Mouse (Mus musculus): ENCODE measurements around the gene Calr3. TPM values are rescaled to one million over a fixed set of nuclear protein-coding genes. Genes with fewer than 3 reads are reported as not detected.

Gene Calr3
- total RNA-seq, 4 experiments from 2014 or later = 0.83 to 1.2 (median 1.2) TPM; not detected in 1

Small RNA genes within 50 kb of the gene (microRNA-seq; reads per million reads assigned to microRNA genes)
- 2.2 to 4.5 reads per million in 2 experiments for gene Mir7068

Other genes with a start within 250 kb of the Calr3 start
- under 1 TPM in 1 of 4 experiments, not detected in 3; 0.14 TPM for gene Cib3, start 231.0 kb downstream of the Calr3 start, total RNA-seq (2022)
- not detected for gene Gm11034, start 230.2 kb downstream of the Calr3 start, total RNA-seq (2022)
- gene Fam32a, start 224.1 kb downstream of the Calr3 start, total RNA-seq (2022) = 10 to 100 TPM; 53.1 to 64.6 (median 56.2) TPM
- gene Ap1m1, start 203.9 kb downstream of the Calr3 start, total RNA-seq (2022) = 10 to 100 TPM; 86.8 to 93.2 (median 91.0) TPM
- gene Gm10282, start 138.6 kb downstream of the Calr3 start, total RNA-seq (2022) = 1 to 10 TPM; 3.8 to 7.8 (median 6.0) TPM
- 10 to 100 TPM in 3 of 4 experiments, 1 to 10 TPM in 1; 9.5 to 15.3 (median 12.7) TPM for gene Klf2, start 124.8 kb downstream of the Calr3 start, total RNA-seq (2022)
- 10 to 100 TPM; 69.5 to 77.8 (median 72.1) TPM for gene Eps15l1, start 22.4 kb downstream of the Calr3 start, total RNA-seq (2022)
- gene 1700030K09Rik, start within 50 bp of the Calr3 start, total RNA-seq (2022) = 10 to 100 TPM in 3 of 4 experiments, 1 to 10 TPM in 1; 9.6 to 14.3 (median 12.0) TPM
- gene Cherp, start 31.4 kb upstream of the Calr3 start, total RNA-seq (2022) = 10 to 100 TPM; 69.3 to 97.6 (median 83.2) TPM
- gene Slc35e1, start 48.7 kb upstream of the Calr3 start, total RNA-seq (2022) = 10 to 100 TPM; 42.8 to 55.5 (median 48.7) TPM
- 10 to 100 TPM in 1 of 4 experiments, 1 to 10 TPM in 3; 7.1 to 11.1 (median 9.2) TPM for gene Med26, start 104.4 kb upstream of the Calr3 start, total RNA-seq (2022)
- gene Smim7, start 127.2 kb upstream of the Calr3 start, total RNA-seq (2022) = 100 to 1,000 TPM; 102 to 116 (median 113) TPM
- 100 to 1,000 TPM in 3 of 4 experiments, 10 to 100 TPM in 1; 97.4 to 111 (median 103) TPM for gene Tmem38a, start 128.2 kb upstream of the Calr3 start, total RNA-seq (2022)
- gene Nwd1, start 202.8 kb upstream of the Calr3 start, total RNA-seq (2022) = 10 to 100 TPM; 45.4 to 57.7 (median 50.6) TPM